Mouse (Mus musculus) embryo, embryonic 10.5 days (tissue): Measurements from ENCODE around the gene Atg101.

Source experiments
- DNase-seq: peaks from one replicate; pipeline ENCODE4 v3.0.0-alpha.2; 2015; ENCODE audit warnings: low spot score

Atg101 gene

DNA sequence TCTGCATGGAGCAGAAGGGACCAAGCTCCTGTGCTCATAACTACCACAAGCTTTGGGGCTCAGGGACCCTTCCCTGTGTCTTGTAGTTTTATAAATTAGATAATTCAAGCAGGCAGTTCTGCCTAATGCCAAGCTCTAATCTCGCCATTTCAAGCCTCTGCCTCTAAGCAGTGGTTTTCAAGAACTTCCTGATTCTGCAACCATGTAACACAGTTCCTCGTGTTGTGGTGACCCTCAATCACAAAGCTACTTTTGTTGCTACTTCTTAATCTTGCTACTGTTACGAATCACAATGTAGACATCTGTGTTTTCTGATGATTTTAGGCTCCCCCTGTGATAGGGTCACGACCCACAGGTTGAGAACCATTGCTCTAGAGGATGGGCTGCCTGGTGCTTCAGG, 49.6 kb downstream of the Atg101 start:
- DNase-seq, result no peak

DNA sequence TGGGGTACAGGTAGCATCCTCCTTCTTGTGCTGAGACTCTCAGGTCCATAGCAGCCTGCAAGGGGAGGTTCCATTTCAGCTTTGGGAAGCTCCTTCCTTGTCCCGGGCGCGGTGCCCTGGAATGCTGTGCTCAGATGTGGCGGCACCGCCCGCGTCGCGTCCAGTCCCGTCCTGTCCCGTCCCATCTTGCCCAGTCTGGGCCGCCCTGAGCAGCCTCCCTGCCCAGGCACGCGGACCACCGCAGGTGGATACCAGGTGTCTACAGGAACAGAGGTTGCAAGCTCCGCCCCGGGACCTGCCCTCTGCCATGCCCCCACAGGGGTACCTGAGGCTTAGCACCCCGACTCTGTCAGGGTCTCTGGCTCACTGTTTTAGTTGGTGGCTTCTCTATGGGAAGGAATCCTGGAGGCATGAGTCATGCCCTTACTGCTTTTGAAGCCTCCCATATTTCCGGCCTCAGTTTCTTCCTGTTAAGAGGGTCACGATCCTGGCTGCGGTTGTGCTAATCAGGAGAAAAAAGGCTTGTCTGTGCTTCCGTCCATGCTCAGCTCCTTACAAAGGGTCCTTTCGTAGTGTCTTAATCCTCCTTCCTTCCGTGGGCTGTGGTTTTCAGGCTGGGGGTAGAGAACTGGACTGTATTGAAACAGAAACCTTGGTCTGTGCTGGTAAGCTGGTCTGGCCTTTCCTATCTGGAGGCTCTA, 52.6 kb downstream of the Atg101 start:
- no peak for DNase-seq

DNA sequence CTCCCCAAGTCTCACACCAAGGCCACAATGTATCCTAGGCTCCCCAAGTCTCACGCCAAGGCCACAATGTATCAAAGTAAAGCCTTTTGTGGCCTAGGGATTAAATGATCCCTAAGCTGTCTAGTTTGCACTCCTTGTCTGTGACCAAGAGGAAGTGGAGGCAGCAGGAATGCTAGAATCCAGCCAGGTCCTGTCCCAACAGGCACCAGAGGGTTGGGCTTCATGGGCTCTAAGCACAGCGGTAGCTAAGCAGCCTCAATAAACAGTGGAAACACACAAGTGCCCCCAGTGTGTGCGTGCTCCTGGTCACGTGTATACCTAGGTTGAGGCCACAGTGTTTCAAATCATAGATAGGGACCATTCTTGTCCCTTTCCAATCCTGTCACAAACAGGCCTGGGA, 54.3 kb downstream of the Atg101 start:
- DNase-seq, result no peak

DNA sequence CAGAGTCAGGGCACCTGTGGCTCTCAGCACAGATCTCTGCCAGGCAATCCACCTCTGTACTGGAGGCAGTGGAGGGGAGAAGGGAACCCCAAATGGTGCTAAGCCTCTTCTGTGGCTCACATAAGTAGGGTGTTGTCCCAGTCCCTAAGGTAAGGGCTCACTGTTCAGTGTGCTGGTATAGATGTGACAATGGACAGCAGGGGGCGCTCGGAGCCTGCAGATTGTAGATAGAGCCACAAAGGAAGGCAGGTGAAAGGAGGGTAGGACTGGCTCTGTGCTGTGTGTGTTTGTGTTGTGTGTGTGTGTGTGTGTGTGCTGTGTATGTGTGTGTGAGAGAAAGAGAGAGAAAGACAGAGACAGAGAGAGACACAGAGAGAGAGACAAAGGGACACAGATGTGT, 55.5 kb downstream of the Atg101 start:
- DNase-seq, result peak; percentile 94
